16 mouse cellular contexts compared by ENCODE assay signal in the genomic region with DNA sequence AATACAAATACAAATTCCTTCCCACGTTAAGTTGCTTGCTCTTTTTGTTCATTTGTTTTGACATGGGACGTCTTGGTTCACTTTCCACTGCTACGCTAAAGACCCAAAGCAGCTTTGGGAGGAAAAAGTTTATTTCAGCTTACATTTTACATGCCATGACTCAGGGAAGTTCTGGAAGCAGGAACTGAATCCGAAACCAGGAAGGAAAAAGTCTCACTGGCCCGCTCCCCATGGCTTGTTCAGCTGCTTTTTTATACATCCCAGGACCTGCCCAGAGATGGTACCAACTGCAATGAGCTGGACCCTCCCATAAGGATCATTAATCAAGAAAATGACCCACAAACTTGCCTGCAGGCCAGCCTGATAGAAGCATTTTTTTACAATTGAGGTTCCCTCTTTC. TPM values are rescaled to one million over a fixed set of nuclear protein-coding genes. Genes with fewer than 3 reads are reported as not detected.
"Had no signal": no experiment of that assay in that cellular context is flagged by ENCODE, and none has a peak within 500 bp of the region (broad histone marks: within the 10 kb centered on the region; RNA-seq: fewer than 3 reads in every experiment).

No protein-coding gene starts in this region.

- DNase-seq: kidney, adult 11 months; layer of hippocampus, postnatal 36 days; left cerebral cortex, postnatal 4 days; lung, embryonic 14.5 days; midbrain, embryonic 14.5 days; thymus, adult 2 months; thymus, postnatal 36 days had no signal

- H3K9me3 ChIP-seq: intestine, embryonic 15.5 days; limb, embryonic 12.5 days; limb, embryonic 15.5 days had no signal

- H3K9ac ChIP-seq: intestine, embryonic 15.5 days; limb, embryonic 12.5 days; limb, embryonic 15.5 days; lung, embryonic 14.5 days had no signal

- H3K4me1 ChIP-seq: limb, embryonic 12.5 days had no signal

- H3K27me3 ChIP-seq: intestine, embryonic 15.5 days; limb, embryonic 12.5 days; limb, embryonic 15.5 days had no signal

- H3K36me3 ChIP-seq: intestine, embryonic 15.5 days; limb, embryonic 12.5 days; limb, embryonic 15.5 days had no signal

- ATAC-seq: lung, postnatal 0 days had no signal

- H3K4me3 ChIP-seq: intestine, embryonic 15.5 days; layer of hippocampus, adult 2 months; left cerebral cortex, adult 2 months; limb, embryonic 12.5 days; limb, embryonic 15.5 days had no signal

- H3K4me2 ChIP-seq: intestine, embryonic 15.5 days; limb, embryonic 12.5 days; limb, embryonic 15.5 days; lung, embryonic 14.5 days; midbrain, embryonic 11.5 days had no signal

- H3K27ac ChIP-seq: intestine, embryonic 15.5 days; layer of hippocampus, adult 2 months; left cerebral cortex, adult 2 months; limb, embryonic 12.5 days; limb, embryonic 15.5 days; stomach, postnatal 0 days had no signal

RNA-seq across cellular contexts. Expression of a gene that starts 59.0 kb away (rescaled TPM):
- total RNA-seq: megakaryocyte-erythroid progenitor cell, adult 5-6 weeks had no signal
